Mouse (Mus musculus) hindbrain, postnatal 0 days (tissue): ENCODE results near the gene Smarca2. TPM values are rescaled to one million over a fixed set of nuclear protein-coding genes. Genes with fewer than 3 reads are reported as not detected.
A peak's percentile ranks its signal among the peaks of the same experiment; 100 is the strongest.

ENCODE experiments used
- ATAC-seq: fragments of 200-750 bp; cut with Nextera tagmentation; 2 replicates; pipeline ENCODE4 v1.8.0; 2017; ENCODE audit warnings: mild to moderate bottlenecking, moderate TSS enrichment, moderate library complexity
- DNase-seq: peaks from one replicate; pipeline ENCODE4 v3.0.0-alpha.2; 2015; ENCODE audit warnings: low spot score
- H3K27ac ChIP-seq: fragments of 300-500 bp; sonication (generic); 2 replicates; pipeline ENCODE4 v1.5.1; 2014; ENCODE audit warnings: mild to moderate bottlenecking
- H3K27me3 ChIP-seq: fragments of 300-500 bp; sonication (generic); 2 replicates; pipeline ENCODE4 v1.6.1; 2014; ENCODE audit warnings: low read length, mixed read lengths; ENCODE audit not compliant: insufficient read depth
- H3K36me3 ChIP-seq: fragments of 300-500 bp; sonication (generic); 2 replicates; pipeline ENCODE4 v1.6.1; 2014; ENCODE audit warnings: low read length, mixed read lengths; ENCODE audit not compliant: insufficient read depth
- H3K4me1 ChIP-seq: fragments of 300-500 bp; sonication (generic); 2 replicates; pipeline ENCODE4 v1.6.1; 2014; ENCODE audit warnings: antibody characterized with exemption, low read length, mixed read lengths; ENCODE audit not compliant: insufficient read depth
- H3K4me2 ChIP-seq: fragments of 300-500 bp; sonication (generic); 2 replicates; pipeline ENCODE4 v1.6.1; 2014; ENCODE audit warnings: low read depth, mild to moderate bottlenecking, low read length, moderate library complexity, mixed read lengths
- H3K4me3 ChIP-seq: fragments of 300-500 bp; sonication (generic); 2 replicates; pipeline ENCODE4 v1.5.1; 2014; ENCODE audit warnings: low read length
- H3K9ac ChIP-seq: fragments of 300-500 bp; sonication (generic); replicated peaks from 2 replicates; pipeline ENCODE4 v1.6.1; 2014; ENCODE audit warnings: mild to moderate bottlenecking, low read length, moderate library complexity, mixed read lengths
- H3K9me3 ChIP-seq: fragments of 300-500 bp; sonication (generic); 2 replicates; pipeline ENCODE4 v1.6.1; 2016; ENCODE audit warnings: low read length, mixed read lengths
- CTCF ChIP-seq: IDR thresholded peaks from 2 replicates; pipeline ENCODE4 v1.5.1; 2016; ENCODE audit warnings: antibody characterized with exemption, control low read depth, low read depth
- WGBS: fragments of 180-500 bp; shearing (Covaris S2); extraction: QIAGEN DNeasy Blood & Tissue Kit; methylation state at CpG from one replicate; pipeline ENCODE4 v1.1.7; 2014; 5-methylcytosine and 5-hydroxymethylcytosine counted together
- polyA plus RNA-seq: library from polyadenylated mRNA; unstranded; fragments of >200 nt; fragmentation: Nextera tagmentation; extraction: Ambion mirVana; gene quantifications from 2 replicates; pipeline ENCODE4 v1.2.1, GENCODE M21; 2015
- total RNA-seq: library from RNA; depleted of rRNA; stranded (reverse); fragments of >200 nt; gene quantifications from 2 replicates; pipeline ENCODE4 v1.2.3, GENCODE M21; 2014; rRNA removed

Smarca2 gene
- total RNA-seq (82.0 and 94.3 TPM in 2 replicates), polyA plus RNA-seq (87.0 and 87.7 TPM in 2 replicates)

DNA sequence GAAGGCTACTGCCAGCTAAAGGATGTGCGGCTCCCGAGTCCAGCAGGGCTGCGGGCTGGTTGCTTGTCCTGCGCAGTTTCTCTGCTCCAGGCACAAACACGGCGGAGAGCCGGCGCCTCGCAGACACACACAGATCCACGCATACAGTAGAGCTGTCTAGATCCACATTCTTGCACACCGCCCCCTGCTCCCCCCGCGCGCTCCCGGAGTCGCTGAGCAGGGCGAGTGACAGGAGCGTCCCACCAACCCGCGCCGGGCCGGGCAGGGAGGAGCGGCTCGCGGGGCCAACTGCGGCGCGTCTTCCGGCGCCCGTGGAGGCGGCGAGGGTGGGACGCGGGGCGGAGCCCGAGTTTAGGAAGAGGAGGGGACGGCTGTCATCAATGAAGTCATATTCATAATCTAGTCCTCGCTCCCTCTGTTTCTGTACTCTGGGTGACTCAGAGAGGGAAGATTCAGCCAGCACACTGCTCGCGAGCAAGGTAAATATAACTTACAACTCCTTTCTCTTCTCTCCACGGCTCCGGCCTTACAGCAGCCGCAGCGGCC, at the start of gene Smarca2:
Gene Smarca2 (plus strand): TSS at position 296 of the 546 bp plus-strand sequence.
- no peak; the same call in 1 of the 2 replicates for TF ChIP-seq CTCF
- DNase-seq (peak; percentile 97), ATAC-seq (peak; percentile 97)
- Histone ChIP-seq H3K36me3 (no peaks in the 10 kb centered on the region), H3K4me2 (peak within 1 kb of the TSS; percentile 91), H3K9ac (peak within 1 kb of the TSS; percentile 60), H3K4me3 (peak within 1 kb of the TSS; percentile 72), H3K27ac (peak within 1 kb of the TSS; percentile 79), H3K9me3 (no peaks in the 10 kb centered on the region), H3K4me1 (no peaks in the 10 kb centered on the region; the same call in 1 of the 2 replicates), H3K27me3 (no peaks in the 10 kb centered on the region)
- under 1% methylated on average over 45 of the region's 45 CpGs for WGBS

DNA sequence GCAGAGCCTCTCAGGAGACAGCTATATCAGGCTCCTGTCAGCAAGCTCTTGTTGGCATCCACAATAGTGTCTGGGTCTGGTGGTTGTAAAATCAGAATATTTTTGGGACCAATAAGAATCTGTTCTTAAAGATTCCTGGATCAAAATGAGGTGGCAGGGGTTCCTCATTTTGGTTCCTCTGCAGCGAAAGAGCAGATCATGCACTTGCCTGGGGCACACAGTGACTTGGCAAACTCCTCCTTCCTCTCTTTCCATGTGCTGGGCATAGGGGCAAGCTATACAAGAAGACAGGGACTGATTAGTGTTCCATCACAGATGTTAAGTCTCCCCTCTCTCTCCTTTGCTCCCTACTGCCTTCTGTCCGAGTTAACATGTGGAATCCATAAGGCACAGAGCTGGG, 40.0 kb upstream of the Smarca2 start:
- Histone ChIP-seq H3K36me3 (no peaks in the 10 kb centered on the region), H3K4me2 (no peak overlapping the region), H3K9ac (no peak overlapping the region), H3K27me3 (no peaks in the 10 kb centered on the region), H3K9me3 (no peaks in the 10 kb centered on the region), H3K27ac (no peak overlapping the region), H3K4me3 (no peak overlapping the region), H3K4me1 (no peaks in the 10 kb centered on the region)
- ATAC-seq (no peak), DNase-seq (no peak)
- TF ChIP-seq CTCF: no peak
- 75% methylated on average over 2 of the region's 2 CpGs for WGBS

DNA sequence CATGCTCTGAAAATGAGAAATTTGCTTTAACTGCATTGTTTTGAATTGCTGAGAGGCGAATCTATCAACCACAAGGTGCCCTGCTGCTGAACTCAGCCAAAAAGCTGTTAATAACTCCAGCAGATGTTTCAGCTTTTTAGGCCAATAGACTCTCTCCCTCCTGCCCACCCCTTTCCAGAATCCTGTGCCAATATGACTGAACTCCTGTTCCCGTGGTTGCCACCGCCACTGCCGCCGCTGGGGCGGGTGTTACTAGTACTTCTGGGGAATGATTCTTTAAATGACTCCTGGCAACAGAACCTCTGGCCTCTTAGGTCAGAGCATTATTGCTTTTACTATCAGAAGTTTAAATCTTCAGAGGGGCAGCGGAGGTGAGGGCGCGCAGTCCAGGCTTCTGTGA, 38.7 kb upstream of the Smarca2 start:
- H3K4me2 ChIP-seq: no peak overlapping the region
- H3K4me3 ChIP-seq: no peak overlapping the region
- H3K36me3 ChIP-seq: no peaks in the 10 kb centered on the region
- peak; percentile 23 for DNase-seq
- H3K27ac ChIP-seq: no peak overlapping the region
- TF ChIP-seq CTCF: no peak
- no peaks in the 10 kb centered on the region for H3K9me3 ChIP-seq
- H3K4me1 ChIP-seq: no peaks in the 10 kb centered on the region
- no peak for ATAC-seq
- no peaks in the 10 kb centered on the region for H3K27me3 ChIP-seq
- no peak overlapping the region for H3K9ac ChIP-seq
- WGBS: 55% methylated on average over 9 of the region's 9 CpGs

DNA sequence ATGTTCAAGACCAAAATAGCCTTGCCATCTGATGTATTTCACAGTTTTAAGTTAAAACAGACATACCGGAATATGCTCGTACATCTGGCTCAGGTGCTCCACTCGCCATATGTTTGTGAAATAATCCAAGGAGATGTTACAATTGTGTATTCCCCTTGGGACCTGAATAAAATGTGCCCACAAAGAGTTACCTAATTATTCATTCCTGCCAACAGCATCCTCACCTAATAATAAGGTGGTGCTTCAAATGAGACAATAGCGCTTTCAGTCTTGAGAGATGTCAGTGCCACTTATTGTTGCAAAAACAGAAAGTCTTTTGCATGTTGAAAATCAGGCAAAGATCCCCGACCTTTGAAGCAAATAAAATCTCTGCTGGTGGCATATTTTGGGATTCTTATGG, 36.6 kb upstream of the Smarca2 start:
- H3K27me3 ChIP-seq: no peaks in the 10 kb centered on the region
- ATAC-seq: no peak
- WGBS: 72% methylated on average over 5 of the region's 5 CpGs

DNA sequence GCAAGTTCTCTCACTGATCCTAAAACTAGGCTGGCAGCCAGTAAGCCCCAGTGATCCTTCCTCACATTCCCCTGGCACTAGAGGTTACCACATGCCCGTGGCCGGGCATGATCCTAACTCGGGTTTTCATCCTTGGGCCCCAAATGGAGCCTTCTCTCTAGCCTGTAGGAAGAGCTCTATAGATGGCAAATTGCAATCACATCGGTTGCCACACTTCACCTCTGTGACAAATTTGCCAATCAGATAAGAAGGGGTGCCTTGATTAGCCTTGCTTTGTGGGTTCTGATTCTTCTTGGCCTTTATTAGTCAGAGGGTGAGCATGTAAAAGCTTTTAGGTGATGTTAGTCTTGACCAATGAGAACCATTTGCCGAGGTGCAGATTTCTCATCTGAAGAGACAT, 35.9 kb upstream of the Smarca2 start:
- H3K4me1 ChIP-seq: no peaks in the 10 kb centered on the region
- no peak overlapping the region for H3K4me3 ChIP-seq
- H3K4me2 ChIP-seq: no peak overlapping the region
- ATAC-seq: no peak
- WGBS: 86% methylated on average over 5 of the region's 5 CpGs
- no peaks in the 10 kb centered on the region for H3K9me3 ChIP-seq
- H3K27ac ChIP-seq: no peak overlapping the region
- no peaks in the 10 kb centered on the region for H3K36me3 ChIP-seq
- no peak for DNase-seq
- TF ChIP-seq CTCF: no peak
- no peaks in the 10 kb centered on the region for H3K27me3 ChIP-seq
- no peak overlapping the region for H3K9ac ChIP-seq

More for the DNA sequence above, 36.6 kb upstream of the Smarca2 start:
- no peak overlapping the region for H3K9ac ChIP-seq
- TF ChIP-seq CTCF: no peak
- no peak overlapping the region for H3K27ac ChIP-seq
- no peaks in the 10 kb centered on the region for H3K9me3 ChIP-seq
- H3K4me2 ChIP-seq: no peak overlapping the region
- H3K36me3 ChIP-seq: no peaks in the 10 kb centered on the region
- no peak overlapping the region for H3K4me3 ChIP-seq
- DNase-seq: no peak
- no peaks in the 10 kb centered on the region for H3K4me1 ChIP-seq

DNA sequence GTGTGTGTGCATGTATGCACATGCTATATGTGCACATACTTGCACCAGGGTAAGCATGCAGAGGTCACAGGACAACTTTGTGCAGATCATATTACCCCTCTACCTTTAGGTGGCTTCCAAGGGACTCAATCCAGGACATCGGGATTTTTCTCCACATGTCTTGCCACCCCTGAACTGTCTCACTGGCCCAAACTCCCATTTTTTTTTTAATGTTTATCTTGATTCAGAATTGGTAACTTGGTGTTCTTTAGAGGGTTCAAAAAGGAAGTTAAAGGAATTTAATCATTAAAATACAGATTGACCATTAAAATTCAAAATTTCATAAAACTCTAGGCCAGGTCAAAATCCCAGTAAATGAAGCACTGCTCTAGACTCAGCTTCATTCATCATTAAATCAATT, 35.4 kb upstream of the Smarca2 start:
- Histone ChIP-seq H3K27me3 (no peaks in the 10 kb centered on the region), H3K4me3 (no peak overlapping the region), H3K9ac (no peak overlapping the region), H3K9me3 (no peaks in the 10 kb centered on the region), H3K4me2 (no peak overlapping the region), H3K4me1 (no peaks in the 10 kb centered on the region), H3K36me3 (no peaks in the 10 kb centered on the region), H3K27ac (no peak overlapping the region)
- 93% methylated on average over 1 of the region's 1 CpGs for WGBS
- DNase-seq (no peak), ATAC-seq (no peak)
- no peak for TF ChIP-seq CTCF

DNA sequence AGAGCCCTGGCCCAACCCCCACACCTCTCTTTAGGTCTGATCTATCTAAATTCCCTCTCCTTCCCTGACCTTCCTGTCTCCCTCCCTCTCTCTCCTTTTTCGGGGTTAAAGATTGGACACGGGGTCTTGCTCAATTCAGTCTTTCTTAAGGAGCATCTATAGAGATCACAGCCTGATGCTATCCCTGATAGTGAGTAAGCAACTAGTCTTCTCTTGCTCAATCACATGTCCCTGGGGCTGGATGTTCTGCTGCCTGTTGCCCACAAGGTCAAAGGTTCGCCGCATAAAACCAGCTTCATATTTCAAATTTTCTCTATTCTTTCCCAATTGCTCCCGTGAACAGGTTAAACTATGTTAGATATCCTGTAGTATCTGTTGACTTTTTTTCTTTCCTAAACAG, 25.2 kb upstream of the Smarca2 start:
- no peaks in the 10 kb centered on the region for H3K4me1 ChIP-seq
- no peak for TF ChIP-seq CTCF
- no peaks in the 10 kb centered on the region for H3K27me3 ChIP-seq
- no peak overlapping the region for H3K4me3 ChIP-seq
- 89% methylated on average over 5 of the region's 5 CpGs for WGBS
- no peak overlapping the region for H3K4me2 ChIP-seq
- no peak overlapping the region for H3K27ac ChIP-seq
- H3K36me3 ChIP-seq: no peaks in the 10 kb centered on the region
- no peaks in the 10 kb centered on the region for H3K9me3 ChIP-seq
- H3K9ac ChIP-seq: no peak overlapping the region
- ATAC-seq (no peak), DNase-seq (no peak)
